ENCODE assay signal across 10 mouse cellular contexts in the genomic region with DNA sequence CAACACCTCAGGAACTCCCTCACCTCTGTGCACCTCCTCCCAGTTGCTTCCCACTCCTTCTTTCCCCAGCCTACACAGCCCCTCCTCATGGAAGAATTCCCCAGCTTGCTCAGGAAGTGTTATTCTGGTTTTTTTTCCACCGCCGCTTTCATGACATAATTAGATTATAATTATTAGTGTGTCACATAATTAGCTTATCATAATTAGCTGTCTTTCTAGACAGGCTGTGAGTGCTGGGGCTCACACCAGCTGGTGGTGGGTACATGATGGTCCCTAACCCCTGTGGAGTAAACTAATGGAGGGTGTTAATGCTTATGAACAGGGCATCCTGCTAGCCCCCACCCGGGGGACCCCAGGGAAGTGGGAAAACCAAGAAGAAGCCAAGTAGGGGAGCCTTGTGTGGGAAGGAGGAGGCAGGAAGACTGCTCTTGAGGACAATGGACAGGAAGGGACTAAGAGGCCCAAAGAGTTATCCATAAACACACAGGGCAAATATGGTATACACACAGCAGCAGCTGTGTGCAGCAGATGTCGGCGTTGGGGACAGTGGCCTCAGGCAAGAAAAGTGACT. TPM values are rescaled to one million over a fixed set of nuclear protein-coding genes. Genes with fewer than 3 reads are reported as not detected.
DNase-seq lines count a peak whose midpoint lies in the region; ATAC-seq lines count a peak whose summit lies in the region.
"Had no signal": no experiment of that assay in that cellular context is flagged by ENCODE, and none has a peak within 500 bp of the region (broad histone marks: within the 10 kb centered on the region; RNA-seq: fewer than 3 reads in every experiment).

No protein-coding gene starts in this region.

- 39% methylated on average over 5 of the region's 5 CpGs for WGBS in heart, embryonic 13.5 days
- 51% methylated on average over 5 of the region's 5 CpGs for WGBS in hindbrain, embryonic 15.5 days
- WGBS in midbrain, embryonic 13.5 days = 63% methylated on average over 5 of the region's 5 CpGs

- no peak overlapping the region for H3K4me3 ChIP-seq in heart, embryonic 13.5 days
- H3K4me3 ChIP-seq in hindbrain, embryonic 15.5 days = no peak overlapping the region
- H3K4me3 ChIP-seq in midbrain, embryonic 13.5 days (replicated peaks) = no peak overlapping the region

- no peak overlapping the region for H3K4me2 ChIP-seq in heart, embryonic 13.5 days
- no peak overlapping the region for H3K4me2 ChIP-seq in hindbrain, embryonic 15.5 days
- no peak overlapping the region for H3K4me2 ChIP-seq in midbrain, embryonic 13.5 days (replicated peaks)

- no peak for ATAC-seq in heart, embryonic 13.5 days (ENCODE audit: extremely low read depth, insufficient number of reproducible peaks, low FRiP score, low TSS enrichment)
- peak; percentile 74 for ATAC-seq in hindbrain, embryonic 15.5 days (ENCODE audit: low FRiP score, low read depth)
- ATAC-seq in midbrain, embryonic 13.5 days = peak; percentile 66; the same call in 1 of the 2 replicates
- no peak for ATAC-seq in megakaryocyte, adult 5-6 weeks (ENCODE audit: poor library complexity, severe bottlenecking)

- DNase-seq in heart, postnatal 25 days (ENCODE audit: low spot score) = no peak
- peak; percentile 2 for DNase-seq in embryo, embryonic 11.5 days (ENCODE audit: low read depth, low spot score)
- DNase-seq in urinary bladder, postnatal 25 days (ENCODE audit: low spot score) = no peak
- no peak for DNase-seq in left cerebral cortex, postnatal 14 days (ENCODE audit: low spot score in 2 of 2)
- DNase-seq: cerebellum, adult 8-10 months; gastrocnemius, postnatal 10 days had no signal

- H3K36me3 ChIP-seq in heart, embryonic 13.5 days = no peaks in the 10 kb centered on the region
- H3K36me3 ChIP-seq in hindbrain, embryonic 15.5 days = no peaks in the 10 kb centered on the region
- H3K36me3 ChIP-seq in midbrain, embryonic 13.5 days = no peaks in the 10 kb centered on the region

- no peak overlapping the region for H3K9ac ChIP-seq in heart, embryonic 13.5 days
- no peak overlapping the region for H3K9ac ChIP-seq in hindbrain, embryonic 15.5 days
- no peak overlapping the region for H3K9ac ChIP-seq in midbrain, embryonic 13.5 days (replicated peaks)

- H3K27me3 ChIP-seq in heart, embryonic 13.5 days (replicated peaks) = no peaks in the 10 kb centered on the region
- no peaks in the 10 kb centered on the region for H3K27me3 ChIP-seq in hindbrain, embryonic 15.5 days
- H3K27me3 ChIP-seq in midbrain, embryonic 13.5 days = no peaks in the 10 kb centered on the region

- peaks cover 20% of the 10 kb centered on the region for H3K4me1 ChIP-seq in heart, embryonic 13.5 days
- peaks cover 11% of the 10 kb centered on the region; the same call in 1 of the 2 replicates for H3K4me1 ChIP-seq in hindbrain, embryonic 15.5 days (replicated peaks)
- H3K4me1 ChIP-seq in midbrain, embryonic 13.5 days (replicated peaks) = peaks cover 7% of the 10 kb centered on the region

- intact Hi-C loops in heart, postnatal 25 days (cut with DNase I) = no loop called here
- intact Hi-C loops in left cerebral cortex, postnatal 14 days (cut with DNase I) = no loop called here

- peak overlapping the region; percentile 75 for H3K27ac ChIP-seq in heart, embryonic 13.5 days (replicated peaks)
- no peak overlapping the region for H3K27ac ChIP-seq in hindbrain, embryonic 15.5 days (replicated peaks)
- H3K27ac ChIP-seq in midbrain, embryonic 13.5 days = no peak overlapping the region

- H3K9me3 ChIP-seq in heart, embryonic 13.5 days = no peaks in the 10 kb centered on the region
- H3K9me3 ChIP-seq in hindbrain, embryonic 15.5 days = no peaks in the 10 kb centered on the region
- H3K9me3 ChIP-seq in midbrain, embryonic 13.5 days = no peaks in the 10 kb centered on the region

RNA-seq across cellular contexts. Expression of gene Slc24a4, which starts 38.2 kb away (rescaled TPM):
- 2.8 TPM in 2 replicates for polyA plus RNA-seq in heart, embryonic 13.5 days (2015; fragmentation: Nextera tagmentation; extraction: Ambion mirVana)
- 1 to 10 TPM; 1.5 to 2.2 TPM for total RNA-seq in heart, postnatal 25 days (2021)
- 1.6 and 2.7 TPM in 2 replicates for polyA plus RNA-seq in hindbrain, embryonic 15.5 days (2015; fragmentation: Nextera tagmentation; extraction: Ambion mirVana)
- polyA plus RNA-seq in midbrain, embryonic 13.5 days (2015; fragmentation: Nextera tagmentation; extraction: Ambion mirVana) = 1.1 and 1.3 TPM in 2 replicates
- total RNA-seq in megakaryocyte, adult 5-6 weeks (2015) = not detected in 2 replicates
- total RNA-seq in megakaryocyte, adult 5-6 weeks (2017) = not detected in 2 replicates
- 10 to 100 TPM; 25.8 to 26.4 TPM for total RNA-seq in left cerebral cortex, postnatal 14 days (2021)

Comparison
In these comparisons a context has a peak if more than half of its experiments do, and no peak if none do; other contexts are left out.
1. ATAC-seq: peak in hindbrain, embryonic 15.5 days (single experiment) and midbrain, embryonic 13.5 days (single experiment); none in heart, embryonic 13.5 days (single experiment) and megakaryocyte, adult 5-6 weeks (single experiment).
2. RNA of gene Slc24a4, which starts 38.2 kb away (total RNA-seq): 25.8 to 26.4 TPM in left cerebral cortex, postnatal 14 days; 1.5 to 2.2 TPM in heart, postnatal 25 days and not detected in megakaryocyte, adult 5-6 weeks; every median in the first group is over 4 times any median in the second.